Comparison of ENCODE assay signal across 28 mouse cellular contexts in genomic region chr7:134719406-134719805, GRCm38 (mm10). TPM values are rescaled to one million over a fixed set of nuclear protein-coding genes. Genes with fewer than 3 reads are reported as not detected.
"Had no signal": no experiment of that assay in that cellular context is flagged by ENCODE, and none has a peak within 500 bp of the region (broad histone marks: within the 10 kb centered on the region; RNA-seq: fewer than 3 reads in every experiment).

No protein-coding gene starts in this region.

- H3K9ac ChIP-seq: embryonic facial prominence, embryonic 12.5 days; embryonic facial prominence, embryonic 13.5 days; embryonic facial prominence, embryonic 15.5 days; forebrain, embryonic 12.5 days; forebrain, embryonic 13.5 days; forebrain, embryonic 15.5 days; forebrain, postnatal 0 days had no signal

- H3K4me2 ChIP-seq: embryonic facial prominence, embryonic 12.5 days; embryonic facial prominence, embryonic 13.5 days; embryonic facial prominence, embryonic 15.5 days; forebrain, embryonic 12.5 days; forebrain, embryonic 13.5 days; forebrain, embryonic 15.5 days had no signal

- H3K4me3 ChIP-seq: embryonic facial prominence, embryonic 10.5 days; embryonic facial prominence, embryonic 12.5 days; embryonic facial prominence, embryonic 13.5 days; embryonic facial prominence, embryonic 15.5 days; erythroblast, embryonic 14.5 days; forebrain, embryonic 10.5 days; forebrain, embryonic 12.5 days; forebrain, embryonic 13.5 days; forebrain, embryonic 15.5 days; gastrocnemius, adult 2 months; heart, adult 2 months had no signal

- H3K36me3 ChIP-seq: embryonic facial prominence, embryonic 10.5 days; embryonic facial prominence, embryonic 12.5 days; embryonic facial prominence, embryonic 13.5 days; forebrain, embryonic 10.5 days; forebrain, embryonic 12.5 days; forebrain, embryonic 15.5 days had no signal

- ATAC-seq: forebrain, embryonic 13.5 days; forebrain, embryonic 14.5 days; forebrain, embryonic 15.5 days; forebrain, embryonic 16.5 days; forebrain, postnatal 0 days had no signal

- H3K27me3 ChIP-seq: embryonic facial prominence, embryonic 12.5 days; embryonic facial prominence, embryonic 13.5 days; embryonic facial prominence, embryonic 15.5 days; forebrain, embryonic 12.5 days; forebrain, embryonic 13.5 days; forebrain, embryonic 15.5 days had no signal

- DNase-seq: cerebellum, adult 2 months; cerebellum, adult 8-10 months; cerebellum, adult 9-10 months; cerebellum, adult 9-11 months; cerebellum, postnatal 10 days; cerebellum, postnatal 14 days; cerebellum, postnatal 25 days; cerebellum, postnatal 36 days; embryo, embryonic 11 days; forebrain, postnatal 0 days; gastrocnemius, adult 2 months; gastrocnemius, postnatal 10 days; gastrocnemius, postnatal 14 days; gastrocnemius, postnatal 25 days; gastrocnemius, postnatal 36 days; heart, adult 18-20 months; heart, adult 2 months had no signal

- H3K4me1 ChIP-seq: forebrain, embryonic 13.5 days had no signal

- H3K27ac ChIP-seq: embryonic facial prominence, embryonic 10.5 days; embryonic facial prominence, embryonic 12.5 days; embryonic facial prominence, embryonic 13.5 days; embryonic facial prominence, embryonic 15.5 days; forebrain, embryonic 10.5 days; forebrain, embryonic 12.5 days; forebrain, embryonic 13.5 days; forebrain, embryonic 15.5 days; gastrocnemius, adult 2 months; heart, adult 2 months had no signal

- H3K9me3 ChIP-seq: embryonic facial prominence, embryonic 10.5 days; embryonic facial prominence, embryonic 12.5 days; embryonic facial prominence, embryonic 13.5 days; embryonic facial prominence, embryonic 15.5 days; forebrain, embryonic 10.5 days; forebrain, embryonic 12.5 days; forebrain, embryonic 13.5 days; forebrain, embryonic 15.5 days had no signal

RNA-seq across cellular contexts. Expression of gene Dock1, which starts 49.0 kb away (rescaled TPM):
- polyA plus RNA-seq: erythroblast, embryonic 14.5 days had no signal
